Comparison of ENCODE assay signal across 10 mouse cellular contexts in genomic region chr5:125040128-125040584, GRCm38 (mm10). TPM values are rescaled to one million over a fixed set of nuclear protein-coding genes. Genes with fewer than 3 reads are reported as not detected.
DNase-seq lines count a peak whose midpoint lies in the region; ATAC-seq lines count a peak whose summit lies in the region.
"Had no signal": no experiment of that assay in that cellular context is flagged by ENCODE, and none has a peak within 500 bp of the region (broad histone marks: within the 10 kb centered on the region; RNA-seq: fewer than 3 reads in every experiment).

No protein-coding gene starts in this region.

- no peaks in the 10 kb centered on the region for H3K9me3 ChIP-seq in kidney, embryonic 16.5 days (ENCODE audit: low read length)
- H3K9me3 ChIP-seq: embryonic facial prominence, embryonic 13.5 days; midbrain, embryonic 12.5 days had no signal

- H3K4me2 ChIP-seq in kidney, embryonic 16.5 days (replicated peaks; ENCODE audit: low read depth, low read length): no peak overlapping the region
- H3K4me2 ChIP-seq: embryonic facial prominence, embryonic 13.5 days; midbrain, embryonic 12.5 days had no signal

- no peak overlapping the region for H3K27ac ChIP-seq in kidney, embryonic 16.5 days (ENCODE audit: low read length)
- H3K27ac ChIP-seq: embryonic facial prominence, embryonic 13.5 days; midbrain, embryonic 12.5 days had no signal

- peaks cover 22% of the 10 kb centered on the region for H3K4me1 ChIP-seq in kidney, embryonic 16.5 days (ENCODE audit: insufficient read depth, low read length)

- H3K36me3 ChIP-seq in kidney, embryonic 16.5 days (ENCODE audit: insufficient read depth, low read length): peaks cover 60% of the 10 kb centered on the region

- H3K27me3 ChIP-seq in kidney, embryonic 16.5 days (ENCODE audit: insufficient read depth, low read length): no peaks in the 10 kb centered on the region
- H3K27me3 ChIP-seq: embryonic facial prominence, embryonic 13.5 days; midbrain, embryonic 12.5 days had no signal

- H3K9ac ChIP-seq in kidney, embryonic 16.5 days (replicated peaks; ENCODE audit: low read length): no peak overlapping the region
- H3K9ac ChIP-seq: embryonic facial prominence, embryonic 13.5 days; midbrain, embryonic 12.5 days had no signal

- H3K4me3 ChIP-seq in kidney, embryonic 16.5 days (ENCODE audit: low read length): no peak overlapping the region
- H3K4me3 ChIP-seq: embryonic facial prominence, embryonic 13.5 days; midbrain, embryonic 12.5 days had no signal

- DNase-seq in kidney, adult 11 months: peak; percentile 95
- DNase-seq in adrenal gland, postnatal 10 days: peak; percentile 94
- peak; percentile 95 for DNase-seq in gastrocnemius, postnatal 25 days
- DNase-seq in kidney, adult 8-10 months: peak; percentile 93 to 94
- peak; percentile 70 for DNase-seq in ovary, postnatal 10 days (ENCODE audit: low spot score)
- DNase-seq in T-cell, adult 2 months (ENCODE audit: low spot score): no peak

- no peak for ATAC-seq in kidney, embryonic 16.5 days (ENCODE audit: low FRiP score, low TSS enrichment)
- no peak for ATAC-seq in megakaryocyte-erythroid progenitor cell, adult 5-6 weeks (replicated peaks; ENCODE audit: low FRiP score, low TSS enrichment, poor library complexity, severe bottlenecking)

- WGBS in kidney, embryonic 16.5 days: 51% methylated on average over 5 of the region's 5 CpGs

RNA-seq across cellular contexts. Expression of gene Rflna, which starts 37.1 kb away (rescaled TPM):
- 4.5 and 6.8 TPM in 2 replicates for polyA plus RNA-seq in kidney, embryonic 16.5 days (2015; fragmentation: Nextera tagmentation; extraction: Ambion mirVana)
- 1 to 10 TPM; 4.3 TPM for total RNA-seq in adrenal gland, postnatal 10 days (2021)
- under 1 TPM; 0.33 to 0.43 TPM for total RNA-seq in gastrocnemius, postnatal 25 days (2021)
- not detected in 2 replicates for total RNA-seq in megakaryocyte-erythroid progenitor cell, adult 5-6 weeks (2014; fragmentation: Nextera tagmentation)
- total RNA-seq in megakaryocyte-erythroid progenitor cell, adult 5-6 weeks (2017): not detected in 2 replicates
